Mouse (Mus musculus): ENCODE results near the gene Hs2st1.

Gene Hs2st1

GRCm38 (mm10) chr3:144436076-144436475 is 133.9 kb downstream of the Hs2st1 start:
- DNase-seq (ENCODE audit: low spot score) = no peak

GRCm38 (mm10) chr3:144435281-144435680 is 134.7 kb downstream of the Hs2st1 start:
- DNase-seq (ENCODE audit: low spot score) = no peak

- DNase-seq (ENCODE audit: low spot score) = no peak
Measured at GRCm38 (mm10) chr3:144434276-144434675, 135.7 kb downstream of the Hs2st1 start.

GRCm38 (mm10) chr3:144433039-144433438 is 136.9 kb downstream of the Hs2st1 start:
- DNase-seq (ENCODE audit: low spot score) = no peak

- DNase-seq (ENCODE audit: low spot score) = no peak
Measured at GRCm38 (mm10) chr3:144432143-144432577, 137.8 kb downstream of the Hs2st1 start.

GRCm38 (mm10) chr3:144428514-144429431 is 141.2 kb downstream of the Hs2st1 start:
- no peak for DNase-seq (ENCODE audit: low spot score)

GRCm38 (mm10) chr3:144425041-144425448 is 144.9 kb downstream of the Hs2st1 start:
- DNase-seq (ENCODE audit: low spot score) = no peak

GRCm38 (mm10) chr3:144421404-144422180 is 148.4 kb downstream of the Hs2st1 start:
- DNase-seq (ENCODE audit: low spot score) = no peak

- no peak for DNase-seq (ENCODE audit: low spot score)
Measured at GRCm38 (mm10) chr3:144413821-144414220, 156.2 kb downstream of the Hs2st1 start.

- DNase-seq (ENCODE audit: low spot score) = no peak
Measured at GRCm38 (mm10) chr3:144412538-144413272, 157.3 kb downstream of the Hs2st1 start.

- no peak for DNase-seq (ENCODE audit: low spot score)
Measured at GRCm38 (mm10) chr3:144411650-144412278, 158.2 kb downstream of the Hs2st1 start.

GRCm38 (mm10) chr3:144411051-144411542 is 158.9 kb downstream of the Hs2st1 start:
- DNase-seq (ENCODE audit: low spot score) = no peak

- no peak for DNase-seq (ENCODE audit: low spot score)
Measured at GRCm38 (mm10) chr3:144408953-144409352, 161.0 kb downstream of the Hs2st1 start.

GRCm38 (mm10) chr3:144405331-144405730 is 164.7 kb downstream of the Hs2st1 start:
- no peak for DNase-seq (ENCODE audit: low spot score)

- no peak for DNase-seq (ENCODE audit: low spot score)
Measured at GRCm38 (mm10) chr3:144401292-144401691, 168.7 kb downstream of the Hs2st1 start.

GRCm38 (mm10) chr3:144400870-144401269 is 169.1 kb downstream of the Hs2st1 start:
- no peak for DNase-seq (ENCODE audit: low spot score)

- no peak for DNase-seq (ENCODE audit: low spot score)
Measured at GRCm38 (mm10) chr3:144400374-144400773, 169.6 kb downstream of the Hs2st1 start.

GRCm38 (mm10) chr3:144399358-144400096 is 170.5 kb downstream of the Hs2st1 start:
- DNase-seq (ENCODE audit: low spot score) = peak; percentile 85

GRCm38 (mm10) chr3:144398166-144398565 is 171.8 kb downstream of the Hs2st1 start:
- no peak for DNase-seq (ENCODE audit: low spot score)

GRCm38 (mm10) chr3:144396478-144396877 is 173.5 kb downstream of the Hs2st1 start:
- no peak for DNase-seq (ENCODE audit: low spot score)

GRCm38 (mm10) chr3:144394454-144394943 is 175.5 kb downstream of the Hs2st1 start:
- DNase-seq (ENCODE audit: low spot score) = no peak

Measured in ovary, postnatal 36 days (tissue).